Mouse (Mus musculus): ENCODE measurements around the gene Znrd1. TPM values are rescaled to one million over a fixed set of nuclear protein-coding genes. Genes with fewer than 3 reads are reported as not detected.

Znrd1 gene
- polyA plus RNA-seq, 1 experiment, result 58.7 TPM

DNA sequence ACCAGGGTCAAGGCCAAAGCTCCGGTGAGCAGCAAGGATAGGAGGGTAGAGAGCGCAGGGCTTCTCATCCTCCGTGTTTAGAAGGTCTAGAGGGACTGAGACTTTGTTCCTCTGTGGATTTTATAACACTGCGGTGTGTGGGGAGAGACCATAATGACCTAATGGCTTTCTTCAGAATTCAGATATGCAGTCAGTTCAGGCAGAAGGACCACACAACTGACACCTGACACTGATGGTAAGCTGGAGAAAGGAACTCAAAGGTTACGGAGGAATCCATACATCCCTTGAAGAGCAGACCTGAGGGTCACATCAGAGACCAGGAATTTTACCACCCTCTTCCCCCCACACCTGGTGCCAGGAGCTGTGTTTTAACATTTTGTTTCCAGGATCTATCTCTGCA, 31.1 kb upstream of the Znrd1 start, which contains the start of gene H2-M5:
H2-M5 (minus strand) TSS at position 101 of the 400 bp plus-strand sequence.
- H3K4me3 ChIP-seq (ENCODE audit: control insufficient read depth, insufficient read depth, low read length), result no peak within 1 kb of the TSS
- WGBS, result 94% methylated on average over 5 of the region's 5 CpGs
- DNase-seq, result no peak
- H3K27ac ChIP-seq (ENCODE audit: control insufficient read depth, insufficient read depth, low read length), result no peak within 1 kb of the TSS
- H3K4me1 ChIP-seq (replicated peaks; ENCODE audit: control insufficient read depth, insufficient read depth, low read length), result no peaks in the 10 kb centered on the region
- no peaks in the 10 kb centered on the region; the same call in 1 of the 2 replicates for H3K27me3 ChIP-seq (ENCODE audit: control insufficient read depth, insufficient read depth, low read length)
- TF ChIP-seq POLR2A (IDR thresholded peaks at IDR 0.05; ENCODE audit: control insufficient read depth, extremely low read depth, insufficient read depth, low read length, poor library complexity), result no peak
- TF ChIP-seq CTCF (IDR thresholded peaks at IDR 0.05; ENCODE audit: borderline replicate concordance, control insufficient read depth, extremely low read depth, insufficient read depth, low read length, poor library complexity), result no peak
- H3K36me3 ChIP-seq (ENCODE audit: control insufficient read depth, insufficient read depth, low read length), result no peaks in the 10 kb centered on the region

DNA sequence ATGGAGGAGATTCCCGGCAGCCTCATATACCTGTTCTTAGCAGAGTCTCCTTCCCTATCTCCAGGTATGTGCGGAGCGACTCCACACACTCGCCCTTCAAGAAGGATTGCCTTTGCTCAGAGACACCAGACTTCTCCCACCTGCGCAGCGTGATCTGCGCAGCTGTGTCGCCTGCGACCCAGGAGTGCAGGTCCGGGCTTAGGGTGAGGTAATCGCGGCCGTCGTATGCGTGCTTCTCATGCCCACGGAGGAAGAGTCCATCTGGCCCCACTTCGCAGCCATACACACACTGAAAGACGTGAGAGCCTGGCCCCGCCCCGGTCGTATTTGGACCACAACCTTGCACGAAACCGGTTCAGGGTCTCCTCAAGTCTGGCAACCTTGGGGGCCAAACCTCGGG, 30.1 kb upstream of the Znrd1 start:
- H3K27me3 ChIP-seq (ENCODE audit: control insufficient read depth, insufficient read depth, low read length), result no peaks in the 10 kb centered on the region; the same call in 1 of the 2 replicates
- no peaks in the 10 kb centered on the region for H3K36me3 ChIP-seq (ENCODE audit: control insufficient read depth, insufficient read depth, low read length)
- DNase-seq, result no peak
- no peaks in the 10 kb centered on the region for H3K4me1 ChIP-seq (replicated peaks; ENCODE audit: control insufficient read depth, insufficient read depth, low read length)
- no peak overlapping the region for H3K27ac ChIP-seq (ENCODE audit: control insufficient read depth, insufficient read depth, low read length)
- TF ChIP-seq POLR2A (IDR thresholded peaks at IDR 0.05; ENCODE audit: control insufficient read depth, extremely low read depth, insufficient read depth, low read length, poor library complexity), result no peak
- no peak for TF ChIP-seq CTCF (IDR thresholded peaks at IDR 0.05; ENCODE audit: borderline replicate concordance, control insufficient read depth, extremely low read depth, insufficient read depth, low read length, poor library complexity)
- H3K4me3 ChIP-seq (ENCODE audit: control insufficient read depth, insufficient read depth, low read length), result no peak overlapping the region
- 37% methylated on average over 24 of the region's 24 CpGs for whole genome bisulfite sequencing

DNA sequence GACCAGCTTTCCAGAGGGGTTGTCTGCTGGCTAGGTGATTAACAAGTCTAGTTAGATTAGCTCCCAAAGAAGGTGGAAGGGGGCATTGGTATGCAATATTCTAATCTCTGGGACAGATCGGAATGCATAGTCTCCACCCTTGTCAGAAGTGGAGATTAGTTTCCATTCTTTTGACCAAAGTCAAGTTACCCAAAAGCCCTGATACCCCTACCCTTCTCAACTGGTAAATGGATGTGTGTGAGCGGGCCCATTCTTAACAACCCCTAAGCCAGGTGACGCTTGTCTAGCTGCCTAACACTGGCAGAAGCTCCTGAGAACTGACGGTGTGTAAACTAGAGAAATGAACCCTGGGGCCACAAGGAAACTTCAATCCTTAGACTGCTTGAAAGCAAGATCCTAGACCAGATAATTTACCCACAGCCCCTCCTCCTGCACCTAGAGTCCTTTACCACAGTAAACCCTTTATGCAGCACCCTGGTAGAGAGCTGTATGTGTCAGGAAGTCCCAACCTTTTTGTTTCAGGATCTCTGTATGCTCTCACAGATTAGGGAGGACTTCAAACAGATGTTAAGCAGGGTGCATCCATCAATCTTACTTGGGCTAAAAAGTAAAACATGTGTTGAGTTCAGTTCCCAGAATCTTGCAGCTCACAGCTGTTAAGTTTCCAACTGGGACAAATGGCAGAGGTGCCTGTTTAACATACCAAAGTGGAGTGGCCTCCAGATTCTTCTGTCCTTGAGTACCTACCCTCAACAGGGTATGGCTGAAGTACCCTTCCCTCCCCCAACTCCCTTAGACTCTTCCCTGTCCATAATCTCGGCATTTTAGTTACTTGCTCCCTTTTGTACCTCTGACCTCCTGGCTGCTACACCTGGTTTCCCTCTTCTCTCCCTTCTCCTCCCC, 24.1 kb upstream of the Znrd1 start:
- H3K4me3 ChIP-seq (ENCODE audit: control insufficient read depth, insufficient read depth, low read length), result no peak overlapping the region
- no peak for DNase-seq
- H3K36me3 ChIP-seq (ENCODE audit: control insufficient read depth, insufficient read depth, low read length), result no peaks in the 10 kb centered on the region
- no peaks in the 10 kb centered on the region for H3K27me3 ChIP-seq (ENCODE audit: control insufficient read depth, insufficient read depth, low read length)
- no peak overlapping the region for H3K27ac ChIP-seq (ENCODE audit: control insufficient read depth, insufficient read depth, low read length)
- WGBS, result 37% methylated on average over 5 of the region's 5 CpGs
- H3K4me1 ChIP-seq (replicated peaks; ENCODE audit: control insufficient read depth, insufficient read depth, low read length), result peaks cover 2% of the 10 kb centered on the region; the same call in 1 of the 2 replicates
- TF ChIP-seq CTCF (IDR thresholded peaks at IDR 0.05; ENCODE audit: borderline replicate concordance, control insufficient read depth, extremely low read depth, insufficient read depth, low read length, poor library complexity) (no peak), POLR2A (IDR thresholded peaks at IDR 0.05; ENCODE audit: control insufficient read depth, extremely low read depth, insufficient read depth, low read length, poor library complexity) (no peak)

DNA sequence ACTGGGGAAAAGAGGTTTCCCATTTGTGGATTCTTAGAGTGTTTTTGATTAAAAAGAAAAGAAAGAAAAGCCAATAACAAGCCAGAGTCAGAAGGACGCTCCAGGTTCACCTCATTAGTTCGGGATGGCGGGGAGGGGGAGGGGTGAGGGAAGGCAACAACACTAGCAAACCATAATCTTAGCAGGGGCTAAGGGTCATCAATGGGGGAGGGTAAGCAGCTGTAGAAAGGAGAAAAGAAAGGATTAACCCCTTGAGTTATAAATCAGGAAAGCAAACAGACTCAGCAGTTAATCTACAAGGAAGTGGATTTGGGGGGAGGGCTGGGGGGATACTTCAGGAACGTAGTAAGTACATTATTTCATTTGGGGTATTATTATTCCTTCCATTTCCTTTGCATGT, 23.5 kb upstream of the Znrd1 start:
- no peaks in the 10 kb centered on the region for H3K27me3 ChIP-seq (ENCODE audit: control insufficient read depth, insufficient read depth, low read length)
- no peaks in the 10 kb centered on the region for H3K36me3 ChIP-seq (ENCODE audit: control insufficient read depth, insufficient read depth, low read length)
- H3K4me3 ChIP-seq (ENCODE audit: control insufficient read depth, insufficient read depth, low read length), result no peak overlapping the region
- peaks cover 2% of the 10 kb centered on the region; the same call in 1 of the 2 replicates for H3K4me1 ChIP-seq (replicated peaks; ENCODE audit: control insufficient read depth, insufficient read depth, low read length)
- 68% methylated on average over 4 of the region's 4 CpGs for WGBS
- TF ChIP-seq CTCF (IDR thresholded peaks at IDR 0.05; ENCODE audit: borderline replicate concordance, control insufficient read depth, extremely low read depth, insufficient read depth, low read length, poor library complexity), result no peak
- TF ChIP-seq POLR2A (IDR thresholded peaks at IDR 0.05; ENCODE audit: control insufficient read depth, extremely low read depth, insufficient read depth, low read length, poor library complexity), result no peak
- H3K27ac ChIP-seq (ENCODE audit: control insufficient read depth, insufficient read depth, low read length), result no peak overlapping the region
- DNase-seq, result no peak

DNA sequence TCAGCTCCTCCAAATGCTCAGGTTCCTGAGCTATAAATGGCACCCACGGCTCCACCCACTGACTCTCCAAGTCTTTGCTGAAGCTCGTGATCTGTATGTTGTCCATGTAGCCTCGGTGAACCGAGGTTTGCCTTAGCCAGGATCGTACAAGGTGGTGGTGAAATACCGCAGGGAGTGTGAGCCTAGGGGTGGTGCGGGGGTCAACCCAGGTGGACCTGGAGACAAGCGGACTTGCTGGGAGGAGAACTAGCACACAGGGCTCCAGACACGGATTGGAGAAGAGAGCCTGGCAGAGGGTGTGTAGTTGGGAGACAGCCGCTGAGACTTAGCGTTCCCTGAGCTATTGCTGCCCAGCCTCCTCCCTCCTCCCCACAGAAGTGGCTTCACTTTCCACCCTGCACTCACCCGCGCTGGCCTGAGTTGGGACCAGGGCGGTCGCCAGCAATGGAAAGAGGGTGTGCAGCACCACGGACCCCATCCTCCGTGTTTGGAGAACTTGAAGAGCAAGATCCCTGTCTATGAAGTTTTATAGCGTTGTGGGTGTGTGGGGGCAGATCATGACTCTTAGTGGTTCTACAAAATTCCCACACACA, 23.0 kb upstream of the Znrd1 start, which contains the start of gene 2410137M14Rik:
2410137M14Rik (minus strand) TSS at position 17 of the 593 bp plus-strand sequence.
- no peaks in the 10 kb centered on the region for H3K36me3 ChIP-seq (ENCODE audit: control insufficient read depth, insufficient read depth, low read length)
- no peak within 1 kb of the TSS for H3K27ac ChIP-seq (ENCODE audit: control insufficient read depth, insufficient read depth, low read length)
- no peaks in the 10 kb centered on the region for H3K27me3 ChIP-seq (ENCODE audit: control insufficient read depth, insufficient read depth, low read length)
- DNase-seq, result no peak
- WGBS, result 59% methylated on average over 18 of the region's 18 CpGs
- TF ChIP-seq CTCF (IDR thresholded peaks at IDR 0.05; ENCODE audit: borderline replicate concordance, control insufficient read depth, extremely low read depth, insufficient read depth, low read length, poor library complexity), result no peak
- TF ChIP-seq POLR2A (IDR thresholded peaks at IDR 0.05; ENCODE audit: control insufficient read depth, extremely low read depth, insufficient read depth, low read length, poor library complexity), result no peak
- peaks cover 2% of the 10 kb centered on the region; the same call in 1 of the 2 replicates for H3K4me1 ChIP-seq (replicated peaks; ENCODE audit: control insufficient read depth, insufficient read depth, low read length)
- no peak within 1 kb of the TSS for H3K4me3 ChIP-seq (ENCODE audit: control insufficient read depth, insufficient read depth, low read length)

DNA sequence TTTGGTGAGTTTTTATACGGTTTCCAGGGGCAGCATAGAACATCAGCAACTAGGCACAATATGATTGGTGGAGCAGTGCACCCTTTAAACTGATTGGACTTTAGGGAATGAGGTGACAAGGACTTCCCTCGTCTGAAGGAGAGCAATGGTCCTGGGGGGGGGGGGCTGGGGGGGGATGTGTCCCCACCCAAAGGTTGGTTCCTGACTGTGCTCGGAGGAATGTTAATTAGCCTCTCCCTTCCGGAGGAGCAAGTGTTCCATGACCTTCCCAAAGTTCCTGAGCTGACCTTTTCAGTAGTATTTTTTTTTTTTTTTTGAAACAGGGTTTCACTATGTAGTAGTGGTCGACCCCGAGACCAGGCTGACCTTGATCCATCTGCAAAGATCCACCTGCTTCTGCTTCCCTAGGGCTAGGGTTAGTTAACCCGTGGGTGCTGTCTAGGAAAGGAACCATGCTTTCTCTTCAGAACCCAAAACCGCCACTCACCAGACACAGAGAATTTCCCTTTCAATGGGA, 15.0 kb upstream of the Znrd1 start:
- Histone ChIP-seq H3K4me1 (replicated peaks; ENCODE audit: control insufficient read depth, insufficient read depth, low read length) (peaks cover 13% of the 10 kb centered on the region), H3K27ac (ENCODE audit: control insufficient read depth, insufficient read depth, low read length) (no peak overlapping the region), H3K27me3 (ENCODE audit: control insufficient read depth, insufficient read depth, low read length) (no peaks in the 10 kb centered on the region), H3K36me3 (ENCODE audit: control insufficient read depth, insufficient read depth, low read length) (no peaks in the 10 kb centered on the region), H3K4me3 (ENCODE audit: control insufficient read depth, insufficient read depth, low read length) (no peak overlapping the region)
- WGBS, result 80% methylated on average over 8 of the region's 8 CpGs
- TF ChIP-seq POLR2A (IDR thresholded peaks at IDR 0.05; ENCODE audit: control insufficient read depth, extremely low read depth, insufficient read depth, low read length, poor library complexity) (no peak), CTCF (IDR thresholded peaks at IDR 0.05; ENCODE audit: borderline replicate concordance, control insufficient read depth, extremely low read depth, insufficient read depth, low read length, poor library complexity) (no peak)
- DNase-seq, result no peak
